Mouse (Mus musculus): ENCODE measurements at regions not wholly inside any gene's neighbourhood (a gene's known extent, or its start where the extent isn't known, plus 50 kb on each side); places are given as distances from the start of the nearest gene placed in this dataset.
"Not testable (repeated sequence)": the region's sequence is repeated elsewhere in the genome, so short reads cannot be mapped to it uniquely, and the experiment has no call there.

GRCm38 (mm10) chr6:107229843-107230242 is 299.7 kb upstream of the Lrrn1 start:
- H3K4me1 ChIP-seq; H3K27me3 ChIP-seq (replicated peaks); H3K36me3 ChIP-seq; H3K4me3 ChIP-seq (replicated peaks); H3K4me2 ChIP-seq; H3K9ac ChIP-seq; H3K9me3 ChIP-seq; H3K27ac ChIP-seq; ATAC-seq (ENCODE audit: insufficient read depth, low FRiP score, low read depth): not testable (repeated sequence)
- 88% methylated on average over 6 of the region's 6 CpGs for WGBS

GRCm38 (mm10) chr6:107237692-107238091 is 291.9 kb upstream of the Lrrn1 start:
- 80% methylated on average over 3 of the region's 3 CpGs for WGBS
- no peak for ATAC-seq (ENCODE audit: insufficient read depth, low FRiP score, low read depth)

GRCm38 (mm10) chr6:107243981-107244380 is 285.6 kb upstream of the Lrrn1 start:
- Histone ChIP-seq H3K9me3 (no peaks in the 10 kb centered on the region), H3K4me2 (no peak overlapping the region), H3K27me3 (replicated peaks) (no peaks in the 10 kb centered on the region), H3K27ac (no peak overlapping the region), H3K4me1 (no peaks in the 10 kb centered on the region), H3K36me3 (no peaks in the 10 kb centered on the region), H3K4me3 (replicated peaks) (no peak overlapping the region), H3K9ac (no peak overlapping the region)
- WGBS: 44% methylated on average over 3 of the region's 3 CpGs
- ATAC-seq (ENCODE audit: insufficient read depth, low FRiP score, low read depth): no peak

More at GRCm38 (mm10) chr6:107237692-107238091, 291.9 kb upstream of the Lrrn1 start:
- no peak overlapping the region for H3K27ac ChIP-seq
- H3K27me3 ChIP-seq (replicated peaks): no peaks in the 10 kb centered on the region
- H3K4me2 ChIP-seq: no peak overlapping the region
- H3K36me3 ChIP-seq: no peaks in the 10 kb centered on the region
- H3K4me3 ChIP-seq (replicated peaks): no peak overlapping the region
- H3K9me3 ChIP-seq: no peaks in the 10 kb centered on the region
- H3K9ac ChIP-seq: no peak overlapping the region
- H3K4me1 ChIP-seq: no peaks in the 10 kb centered on the region

DNA sequence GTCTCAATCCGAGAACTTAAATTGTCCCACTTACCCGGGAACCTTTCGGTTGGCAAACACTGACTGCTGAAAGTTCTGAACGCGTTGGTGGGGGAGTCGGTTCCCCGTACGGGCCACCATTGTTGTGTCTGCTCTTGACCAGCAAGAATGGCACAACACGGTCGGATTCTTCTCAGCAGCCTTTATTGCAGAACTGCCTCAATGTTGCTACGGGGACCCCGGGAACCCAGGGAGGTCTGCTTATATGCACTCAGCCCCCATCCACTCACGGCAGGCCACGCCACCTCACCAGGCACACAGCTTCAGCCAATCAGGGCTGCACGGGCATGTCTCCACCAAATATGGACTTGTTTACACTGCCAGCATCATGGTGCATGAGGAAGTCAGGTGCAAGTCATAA is 249.2 kb upstream of the Lrrn1 start:
- no peaks in the 10 kb centered on the region for H3K9me3 ChIP-seq
- no peak overlapping the region for H3K4me3 ChIP-seq (replicated peaks)
- no peaks in the 10 kb centered on the region for H3K36me3 ChIP-seq
- H3K9ac ChIP-seq: no peak overlapping the region
- 93% methylated on average over 15 of the region's 15 CpGs for WGBS
- H3K4me1 ChIP-seq: no peaks in the 10 kb centered on the region
- H3K27me3 ChIP-seq (replicated peaks): no peaks in the 10 kb centered on the region
- no peak overlapping the region for H3K4me2 ChIP-seq
- no peak overlapping the region for H3K27ac ChIP-seq
- no peak for ATAC-seq (ENCODE audit: insufficient read depth, low FRiP score, low read depth)

GRCm38 (mm10) chr6:107290850-107291249 is 238.7 kb upstream of the Lrrn1 start:
- Histone ChIP-seq H3K4me1 (no peaks in the 10 kb centered on the region), H3K9ac (no peak overlapping the region), H3K27ac (no peak overlapping the region), H3K4me2 (no peak overlapping the region), H3K4me3 (replicated peaks) (no peak overlapping the region), H3K9me3 (no peaks in the 10 kb centered on the region), H3K27me3 (replicated peaks) (no peaks in the 10 kb centered on the region), H3K36me3 (no peaks in the 10 kb centered on the region)
- ATAC-seq (ENCODE audit: insufficient read depth, low FRiP score, low read depth): no peak
- WGBS: 63% methylated on average over 3 of the region's 3 CpGs

- WGBS: 62% methylated on average over 1 of the region's 1 CpGs
- no peak for ATAC-seq (ENCODE audit: insufficient read depth, low FRiP score, low read depth)
- Histone ChIP-seq H3K9ac (no peak overlapping the region), H3K27ac (no peak overlapping the region), H3K4me1 (no peaks in the 10 kb centered on the region), H3K4me2 (no peak overlapping the region), H3K36me3 (no peaks in the 10 kb centered on the region), H3K27me3 (replicated peaks) (no peaks in the 10 kb centered on the region), H3K9me3 (no peaks in the 10 kb centered on the region), H3K4me3 (replicated peaks) (no peak overlapping the region)
Measured at GRCm38 (mm10) chr6:107303676-107304369, 225.7 kb upstream of the Lrrn1 start.

DNA sequence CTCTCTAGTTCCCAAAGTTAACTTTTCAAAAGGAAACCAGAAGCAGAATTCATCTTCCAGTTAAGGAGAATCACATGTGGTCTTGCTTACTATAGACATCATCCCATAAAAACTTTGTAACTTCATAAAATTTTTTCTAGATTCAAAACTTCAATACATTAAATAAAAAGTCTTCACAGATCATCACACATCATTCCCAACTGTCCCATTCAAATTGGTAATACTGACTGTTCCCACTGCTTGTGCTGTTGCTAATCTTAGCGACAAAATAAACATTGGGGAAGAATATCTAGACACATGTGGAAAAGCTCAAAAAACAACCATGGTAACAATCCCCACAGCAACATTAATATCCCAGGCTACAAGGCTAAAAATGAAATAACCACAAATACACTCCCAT is 210.0 kb upstream of the Lrrn1 start:
- Histone ChIP-seq H3K4me3 (replicated peaks) (no peak overlapping the region), H3K9ac (no peak overlapping the region), H3K4me1 (no peaks in the 10 kb centered on the region), H3K4me2 (no peak overlapping the region), H3K27ac (no peak overlapping the region), H3K27me3 (replicated peaks) (no peaks in the 10 kb centered on the region), H3K36me3 (no peaks in the 10 kb centered on the region), H3K9me3 (no peaks in the 10 kb centered on the region)
- 69% methylated on average over 1 of the region's 1 CpGs for WGBS
- ATAC-seq (ENCODE audit: insufficient read depth, low FRiP score, low read depth): no peak

GRCm38 (mm10) chr6:107350503-107350902 is 179.1 kb upstream of the Lrrn1 start:
- no peaks in the 10 kb centered on the region for H3K27me3 ChIP-seq (replicated peaks)
- ATAC-seq (ENCODE audit: insufficient read depth, low FRiP score, low read depth): no peak
- H3K9ac ChIP-seq: no peak overlapping the region
- WGBS: 71% methylated on average over 4 of the region's 4 CpGs
- H3K4me2 ChIP-seq: no peak overlapping the region
- H3K36me3 ChIP-seq: no peaks in the 10 kb centered on the region
- no peak overlapping the region for H3K27ac ChIP-seq
- H3K4me1 ChIP-seq: no peaks in the 10 kb centered on the region
- H3K9me3 ChIP-seq: no peaks in the 10 kb centered on the region
- H3K4me3 ChIP-seq (replicated peaks): no peak overlapping the region

DNA sequence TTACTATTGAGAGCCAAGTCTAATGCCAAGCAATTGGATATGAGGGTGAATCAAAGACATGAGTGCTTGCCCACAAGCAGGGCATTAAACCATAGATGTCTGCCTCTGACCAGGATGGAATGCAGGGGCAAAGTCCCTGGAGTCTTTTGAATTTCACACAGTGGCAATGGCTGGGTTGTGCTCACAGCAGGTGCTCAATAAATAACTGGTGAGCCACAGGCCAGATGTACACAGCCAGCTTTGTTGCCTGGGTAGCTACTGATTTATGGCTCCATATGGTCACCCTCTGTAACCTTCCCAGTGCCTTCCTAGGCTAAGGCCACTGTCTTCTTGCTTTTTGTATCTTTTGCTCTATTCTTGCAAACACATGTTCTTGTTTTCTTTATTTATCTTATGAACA is 154.3 kb upstream of the Lrrn1 start:
- H3K27me3 ChIP-seq (replicated peaks): no peaks in the 10 kb centered on the region
- no peak for ATAC-seq (ENCODE audit: insufficient read depth, low FRiP score, low read depth)
- H3K4me2 ChIP-seq: no peak overlapping the region
- H3K27ac ChIP-seq: no peak overlapping the region
- no peaks in the 10 kb centered on the region for H3K36me3 ChIP-seq
- H3K4me3 ChIP-seq (replicated peaks): no peak overlapping the region
- H3K9ac ChIP-seq: no peak overlapping the region
- H3K9me3 ChIP-seq: no peaks in the 10 kb centered on the region
- no peaks in the 10 kb centered on the region for H3K4me1 ChIP-seq

GRCm38 (mm10) chr6:107378489-107378888 is 151.1 kb upstream of the Lrrn1 start:
- Histone ChIP-seq H3K9ac (no peak overlapping the region), H3K4me2 (no peak overlapping the region), H3K9me3 (no peaks in the 10 kb centered on the region), H3K4me1 (no peaks in the 10 kb centered on the region), H3K4me3 (replicated peaks) (no peak overlapping the region), H3K27ac (no peak overlapping the region), H3K27me3 (replicated peaks) (no peaks in the 10 kb centered on the region), H3K36me3 (no peaks in the 10 kb centered on the region)
- no peak for ATAC-seq (ENCODE audit: insufficient read depth, low FRiP score, low read depth)
- 68% methylated on average over 1 of the region's 1 CpGs for WGBS

DNA sequence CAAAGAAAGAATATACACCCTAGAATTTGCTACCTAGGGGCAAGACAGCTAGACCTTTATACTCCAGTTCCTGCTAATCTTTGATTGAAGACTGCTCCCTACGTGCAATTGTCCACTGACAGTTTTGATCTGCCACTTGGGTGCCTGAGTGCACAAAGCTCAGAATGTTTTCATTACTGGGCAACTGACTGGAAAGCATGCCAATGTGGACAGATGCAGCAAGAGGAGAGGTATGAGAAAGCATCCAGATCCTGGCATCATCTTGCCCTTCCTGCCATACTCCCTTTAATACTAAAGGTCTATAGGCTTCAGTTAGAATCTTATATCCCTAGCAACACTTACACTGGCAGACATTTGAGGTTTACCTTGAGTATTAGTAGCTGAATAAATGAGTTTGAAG is 148.9 kb upstream of the Lrrn1 start:
- WGBS: 68% methylated on average over 1 of the region's 1 CpGs
- Histone ChIP-seq H3K4me1 (no peaks in the 10 kb centered on the region), H3K27me3 (replicated peaks) (no peaks in the 10 kb centered on the region), H3K4me2 (no peak overlapping the region), H3K27ac (no peak overlapping the region), H3K9me3 (no peaks in the 10 kb centered on the region), H3K9ac (no peak overlapping the region), H3K4me3 (replicated peaks) (no peak overlapping the region), H3K36me3 (no peaks in the 10 kb centered on the region)
- no peak for ATAC-seq (ENCODE audit: insufficient read depth, low FRiP score, low read depth)

DNA sequence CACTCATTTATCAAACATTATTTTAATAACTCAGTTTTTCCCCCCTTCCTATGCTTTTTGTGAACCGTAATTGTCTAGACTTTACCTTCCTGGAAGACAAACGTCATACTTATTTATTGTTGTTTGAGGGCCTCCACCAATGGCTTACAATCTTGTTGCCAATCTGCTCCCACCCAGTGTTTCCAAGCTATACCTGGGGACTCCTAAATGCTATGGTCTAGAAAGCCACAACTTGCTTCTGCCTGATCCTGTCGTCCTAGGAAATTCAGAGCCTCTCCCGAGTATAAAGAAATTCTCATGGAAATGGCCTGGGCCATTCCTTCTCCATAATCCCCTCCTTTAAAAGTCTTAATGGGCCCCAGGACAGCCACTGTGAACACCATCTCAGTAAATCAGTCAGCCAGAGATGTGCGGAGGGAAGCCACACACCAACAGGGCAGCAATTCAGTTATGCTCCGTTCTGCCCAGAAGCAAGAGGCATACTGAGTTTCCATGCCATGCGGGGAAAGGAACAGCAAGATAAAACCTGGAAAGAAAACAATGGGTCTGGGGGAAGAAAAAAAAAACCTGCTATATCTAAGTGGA is 143.4 kb upstream of the Lrrn1 start:
- H3K27me3 ChIP-seq (replicated peaks): no peaks in the 10 kb centered on the region
- no peak for ATAC-seq (ENCODE audit: insufficient read depth, low FRiP score, low read depth)

GRCm38 (mm10) chr6:107389892-107390291 is 139.7 kb upstream of the Lrrn1 start:
- Histone ChIP-seq H3K4me1 (no peaks in the 10 kb centered on the region), H3K9me3 (no peaks in the 10 kb centered on the region), H3K4me2 (no peak overlapping the region), H3K9ac (no peak overlapping the region), H3K27me3 (replicated peaks) (no peaks in the 10 kb centered on the region), H3K36me3 (no peaks in the 10 kb centered on the region), H3K27ac (no peak overlapping the region), H3K4me3 (replicated peaks) (no peak overlapping the region)
- WGBS: 22% methylated on average over 3 of the region's 3 CpGs
- no peak for ATAC-seq (ENCODE audit: insufficient read depth, low FRiP score, low read depth)

More for the DNA sequence above, 143.4 kb upstream of the Lrrn1 start:
- Histone ChIP-seq H3K4me1 (no peaks in the 10 kb centered on the region), H3K4me3 (replicated peaks) (no peak overlapping the region), H3K9me3 (no peaks in the 10 kb centered on the region), H3K9ac (no peak overlapping the region), H3K27ac (no peak overlapping the region), H3K36me3 (no peaks in the 10 kb centered on the region), H3K4me2 (no peak overlapping the region)
- WGBS: 71% methylated on average over 7 of the region's 7 CpGs

Data from stomach, embryonic 15.5 days (tissue).